Mouse (Mus musculus): ENCODE measurements at regions not wholly inside any gene's neighbourhood (a gene's known extent, or its start where the extent isn't known, plus 50 kb on each side); places are given as distances from the start of the nearest gene placed in this dataset.

GRCm38 (mm10) chr7:117875241-117875640 lies 240.7 kb downstream of the Rps15a start:
- DNase-seq (ENCODE audit: low spot score): no peak

- DNase-seq (ENCODE audit: low spot score): no peak
These were observed 256.6 kb downstream of the Rps15a start for GRCm38 (mm10) chr7:117859419-117859818.

- no peak for DNase-seq (ENCODE audit: low spot score)
These were observed 260.0 kb downstream of the Rps15a start for GRCm38 (mm10) chr7:117855955-117856354.

DNA sequence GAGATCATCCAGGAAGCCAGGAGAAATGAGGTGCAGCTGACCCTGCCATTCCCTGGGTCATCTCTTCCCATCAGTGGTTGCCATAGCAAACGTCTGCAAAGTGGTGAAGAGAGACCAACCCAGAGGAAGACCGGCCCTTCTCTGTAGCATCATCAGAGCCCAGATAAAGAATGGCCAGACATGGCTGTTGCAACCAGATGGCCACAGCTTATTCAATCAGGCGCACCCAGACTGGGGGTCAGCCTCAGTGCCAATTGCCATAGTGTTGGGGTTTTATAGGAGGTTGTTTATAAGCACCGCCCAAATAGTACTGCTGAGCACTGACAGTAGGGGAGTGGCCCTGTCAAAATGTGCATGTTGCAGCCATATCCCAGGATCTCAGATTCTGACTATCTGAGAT lies 262.3 kb downstream of the Rps15a start:
- DNase-seq (ENCODE audit: low spot score): no peak

DNA sequence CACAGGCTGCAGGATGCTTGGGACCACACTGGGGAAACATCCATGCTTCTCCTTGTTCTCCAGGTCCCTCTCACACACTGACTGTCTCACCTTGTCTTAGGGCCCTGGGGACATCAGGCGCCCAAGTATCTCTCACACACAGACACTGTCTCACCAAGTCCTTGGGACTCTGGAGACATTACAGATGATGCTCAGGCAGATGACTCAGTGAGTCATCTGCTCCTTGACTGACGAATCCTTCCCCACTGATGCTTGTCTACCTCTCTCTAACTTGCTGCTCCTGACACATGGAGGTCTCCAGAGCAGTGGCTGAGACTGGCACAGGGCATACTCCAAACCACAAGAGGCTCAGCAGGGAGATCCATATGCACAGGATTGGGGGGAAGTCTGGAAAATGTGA lies 263.1 kb downstream of the Rps15a start:
- no peak for DNase-seq (ENCODE audit: low spot score)

- DNase-seq (ENCODE audit: low spot score): no peak
These were observed 265.2 kb downstream of the Rps15a start for GRCm38 (mm10) chr7:117850822-117851221.

- DNase-seq (ENCODE audit: low spot score): no peak
These were observed 269.9 kb downstream of the Rps15a start for GRCm38 (mm10) chr7:117846041-117846440.

GRCm38 (mm10) chr7:117842780-117843179 lies 273.2 kb downstream of the Rps15a start:
- no peak for DNase-seq (ENCODE audit: low spot score)

DNA sequence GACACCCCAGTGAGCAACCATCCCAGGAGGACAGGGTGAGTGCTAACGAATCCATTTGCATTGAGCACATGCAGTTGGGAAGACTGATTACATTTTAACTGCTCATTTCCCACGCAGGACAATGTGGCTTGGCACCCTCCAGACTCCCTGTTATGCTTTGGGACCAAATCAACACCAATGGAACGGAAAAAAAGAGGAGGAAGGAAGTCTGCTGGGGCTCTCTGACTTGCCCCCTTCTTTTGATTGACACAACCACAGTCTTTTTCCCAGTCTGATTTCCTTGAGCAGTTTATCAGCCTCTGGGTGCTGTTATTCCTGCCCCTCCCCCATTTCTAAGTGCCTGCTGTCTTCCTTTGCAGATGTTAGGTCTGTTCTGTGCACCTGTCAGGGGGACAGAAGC lies 321.0 kb downstream of the Rps15a start:
- no peak for DNase-seq (ENCODE audit: low spot score)

DNA sequence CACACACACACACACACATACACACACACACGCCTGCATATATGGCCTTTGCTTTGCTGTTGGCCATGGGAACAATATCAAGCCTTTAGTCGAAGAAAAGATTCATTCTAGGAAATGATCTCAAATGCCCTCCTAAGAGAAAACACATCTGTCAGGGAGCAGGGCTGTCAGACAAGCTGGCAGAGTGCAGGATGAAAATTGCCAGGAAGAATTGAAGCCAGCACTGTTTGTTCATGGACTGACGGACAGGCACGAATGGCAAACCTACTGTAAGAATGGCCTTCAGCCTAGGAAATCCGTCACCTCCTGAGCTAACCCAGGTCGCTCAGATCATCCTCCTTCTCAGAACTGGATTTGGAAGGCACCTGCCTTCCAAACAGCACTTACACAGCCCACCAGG lies 322.0 kb downstream of the Rps15a start:
- DNase-seq (ENCODE audit: low spot score): no peak

GRCm38 (mm10) chr7:117792456-117792855 lies 323.5 kb downstream of the Rps15a start:
- no peak for DNase-seq (ENCODE audit: low spot score)

DNA sequence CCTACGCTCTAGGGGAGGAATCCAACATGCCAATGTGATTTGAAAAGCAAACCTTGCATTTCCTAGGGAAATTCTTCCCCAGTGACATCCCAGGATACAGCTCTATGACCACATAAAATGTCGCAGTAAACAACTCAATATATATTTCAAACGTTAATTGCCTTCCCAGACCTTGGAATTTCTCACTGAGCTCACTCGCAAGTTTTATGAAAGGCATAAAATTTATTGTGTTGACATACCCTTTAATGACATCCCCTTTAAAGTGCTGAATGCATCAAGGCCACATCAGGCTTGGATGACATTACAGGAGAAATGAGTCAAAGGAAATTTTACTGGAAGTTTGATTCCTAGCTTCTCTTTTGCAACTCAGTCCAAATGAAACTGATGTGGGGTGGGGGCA lies 337.0 kb downstream of the Rps15a start:
- DNase-seq (ENCODE audit: low spot score): no peak

GRCm38 (mm10) chr7:117777921-117778320 lies 338.1 kb downstream of the Rps15a start:
- DNase-seq (ENCODE audit: low spot score): no peak

GRCm38 (mm10) chr7:117771836-117772235 lies 344.2 kb downstream of the Rps15a start:
- DNase-seq (ENCODE audit: low spot score): no peak

GRCm38 (mm10) chr7:117759506-117759905 lies 356.5 kb downstream of the Rps15a start:
- DNase-seq (ENCODE audit: low spot score): no peak

DNA sequence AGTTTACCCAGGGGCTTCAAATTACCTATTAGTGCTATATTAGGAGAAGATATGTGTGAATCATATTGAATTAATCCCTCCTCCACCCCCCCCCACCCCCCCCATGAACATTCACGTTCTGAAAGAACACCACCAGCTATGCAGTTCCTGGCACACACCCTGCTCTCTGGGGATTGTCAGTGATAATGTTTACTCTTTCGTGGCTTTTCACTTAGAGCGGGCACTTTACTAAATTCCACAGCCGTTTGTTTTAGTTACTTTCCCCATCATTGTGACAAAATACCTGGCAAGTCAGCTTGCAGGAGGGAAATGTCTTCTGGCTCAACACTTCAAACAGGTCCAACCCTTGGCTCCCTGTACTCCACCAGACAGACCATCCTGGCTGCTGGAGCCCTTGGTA lies 359.0 kb downstream of the Rps15a start:
- no peak for DNase-seq (ENCODE audit: low spot score)

DNA sequence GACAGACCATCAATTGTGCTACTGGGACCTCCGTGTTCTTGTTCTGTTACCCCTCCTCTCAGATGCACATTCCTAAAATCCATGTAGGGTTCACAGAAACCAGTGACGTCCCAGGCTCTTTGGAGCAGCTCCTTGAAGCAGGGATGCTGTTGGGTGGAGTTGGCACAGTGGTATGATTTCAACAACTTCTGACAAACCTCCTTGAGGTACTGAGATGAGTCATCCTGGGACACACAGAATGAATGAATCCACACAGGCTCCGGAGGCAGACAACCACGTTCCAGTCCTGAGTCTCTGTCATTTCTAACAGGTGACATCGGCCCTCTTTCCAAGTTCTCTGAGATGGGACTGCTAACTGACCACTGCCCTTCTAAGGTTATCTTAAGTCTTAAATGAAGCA lies 360.2 kb downstream of the Rps15a start:
- DNase-seq (ENCODE audit: low spot score): no peak

GRCm38 (mm10) chr7:117753296-117753695 lies 362.7 kb downstream of the Rps15a start:
- DNase-seq (ENCODE audit: low spot score): no peak

DNA sequence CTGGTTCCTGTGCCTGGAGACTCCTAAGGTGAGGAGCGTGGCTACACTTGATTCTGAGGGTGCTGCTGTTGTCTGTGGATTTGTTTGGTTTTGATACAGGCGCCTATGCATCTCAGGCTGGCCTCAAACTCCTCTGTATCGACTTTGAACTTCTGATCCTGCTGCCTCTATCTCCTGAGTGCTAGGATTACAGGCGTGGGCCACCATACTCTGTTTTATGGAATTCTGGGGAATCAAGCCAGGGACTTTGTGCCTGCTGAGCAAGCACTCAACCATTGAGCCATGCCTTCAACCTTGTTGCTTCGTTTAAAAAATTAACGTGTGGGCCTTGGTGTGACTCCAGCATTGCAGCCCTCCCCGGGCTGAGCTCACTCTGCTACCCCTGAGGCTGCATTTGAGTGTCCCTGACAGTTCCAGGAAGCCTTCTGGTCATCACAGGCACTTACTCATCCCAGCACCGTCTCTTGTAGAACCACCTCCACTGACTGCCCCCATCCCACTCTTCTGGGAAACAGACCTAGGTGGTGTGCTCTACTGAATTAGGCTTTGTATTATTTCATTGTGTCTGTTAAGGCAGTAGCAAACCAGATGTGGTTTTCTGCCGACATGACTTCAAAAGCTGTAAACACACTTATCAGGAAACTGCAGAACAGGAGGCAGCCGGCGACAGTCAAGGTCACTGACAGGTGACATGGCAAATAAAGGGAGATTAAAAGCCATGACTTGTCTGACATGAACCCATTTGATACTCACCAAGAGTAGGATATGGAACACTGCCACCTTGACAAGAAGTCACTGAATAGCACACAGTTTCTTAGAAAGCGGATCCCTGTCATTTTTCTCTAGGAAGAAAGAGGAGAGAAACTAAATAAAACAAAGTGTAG lies 363.4 kb downstream of the Rps15a start:
- no peak for DNase-seq (ENCODE audit: low spot score)

DNA sequence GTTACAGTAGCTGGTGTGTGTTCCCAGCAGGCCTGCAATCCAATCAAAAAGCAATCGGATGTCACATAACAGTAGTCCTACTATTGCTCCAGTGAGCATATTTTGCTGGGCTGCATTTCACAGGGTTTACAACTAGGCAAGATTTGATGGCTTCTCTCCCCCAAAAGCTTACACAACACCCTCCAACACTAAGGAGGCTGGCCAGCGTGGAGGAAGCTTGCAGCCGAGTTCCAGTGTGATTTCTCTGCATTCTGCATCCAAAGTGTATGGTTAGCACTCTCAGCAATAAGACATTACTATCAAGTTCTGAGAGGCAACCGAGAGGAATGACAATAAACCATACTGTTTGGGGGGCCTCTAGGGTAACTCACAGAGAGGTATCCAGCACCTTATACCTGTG lies 367.2 kb downstream of the Xylt1 start:
- no peak for DNase-seq (ENCODE audit: low spot score)

GRCm38 (mm10) chr7:117746393-117746792 lies 365.6 kb downstream of the Xylt1 start:
- DNase-seq (ENCODE audit: low spot score): no peak

DNA sequence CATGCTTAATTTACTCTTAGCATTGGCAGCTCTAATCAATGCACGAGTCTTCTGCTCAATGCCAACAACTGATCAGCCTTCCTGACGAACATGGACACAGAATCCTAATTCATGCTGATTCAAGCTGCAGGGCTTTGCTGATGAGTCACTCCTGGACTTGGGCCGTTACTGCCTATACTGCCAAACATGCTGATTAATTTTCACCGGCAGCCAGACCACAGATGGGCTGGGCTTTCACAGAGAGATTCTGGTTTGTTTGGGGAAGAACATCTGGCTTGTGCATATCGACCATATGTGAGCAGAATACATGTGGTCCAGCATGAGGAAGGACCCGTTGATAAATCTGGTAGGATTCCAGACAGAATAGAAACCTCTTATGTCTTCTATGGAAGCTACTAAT lies 358.9 kb downstream of the Xylt1 start:
- no peak for DNase-seq (ENCODE audit: low spot score)

GRCm38 (mm10) chr7:117735699-117736020 lies 354.9 kb downstream of the Xylt1 start:
- no peak for DNase-seq (ENCODE audit: low spot score)

DNA sequence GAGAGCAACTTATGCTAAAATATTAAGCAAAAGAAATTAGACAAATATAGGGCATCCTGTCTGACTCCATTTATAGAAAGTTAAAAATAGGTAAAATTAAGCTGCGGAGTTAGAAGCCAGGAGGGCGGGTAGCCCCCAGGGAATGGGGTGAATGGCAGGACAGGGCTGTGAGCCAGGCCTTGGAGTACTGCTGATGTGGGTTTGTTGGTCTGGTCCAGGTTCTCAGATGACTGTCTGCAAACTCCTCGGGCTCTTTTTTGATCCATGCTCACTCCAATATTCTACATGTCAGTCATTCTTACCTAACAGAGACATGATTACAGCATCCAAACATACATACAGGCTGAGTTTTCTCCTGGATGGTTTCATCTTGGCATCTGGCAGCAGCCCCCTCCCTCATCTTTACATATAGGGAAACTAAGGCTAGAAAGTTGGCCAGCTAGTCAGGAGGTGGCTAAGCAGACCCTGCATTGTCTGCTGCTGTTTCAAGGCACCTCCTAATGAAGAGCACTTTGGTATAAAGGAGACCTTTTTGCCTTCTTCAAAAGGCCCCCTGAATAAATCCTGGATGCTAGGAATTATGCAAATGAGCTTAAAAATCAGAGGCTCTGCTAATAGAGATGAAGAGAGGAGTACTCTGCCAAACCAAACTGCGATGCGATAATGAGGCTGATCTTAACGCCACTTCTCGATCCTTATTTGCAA lies 354.4 kb downstream of the Xylt1 start:
- no peak for DNase-seq (ENCODE audit: low spot score)

Measured in spleen, adult 12 weeks (tissue).